Mouse (Mus musculus) neural tube, embryonic 12.5 days (tissue): ENCODE measurements at regions not wholly inside any gene's neighbourhood (a gene's known extent, or its start where the extent isn't known, plus 50 kb on each side); places are given as distances from the start of the nearest gene placed in this dataset.

ENCODE experiments used
- ATAC-seq: fragments of 200-750 bp; cut with Nextera tagmentation; 2 replicates; pipeline ENCODE4 v1.8.0; 2017; ENCODE audit warnings: low read depth, mild to moderate bottlenecking, moderate TSS enrichment, moderate library complexity; ENCODE audit not compliant: low FRiP score
- H3K27ac ChIP-seq: fragments of 300-500 bp; sonication (generic); 2 replicates; pipeline ENCODE4 v1.5.1; 2016
- H3K27me3 ChIP-seq: fragments of 300-500 bp; sonication (generic); replicated peaks from 2 replicates; pipeline ENCODE4 v1.6.1; 2016; ENCODE audit warnings: mild to moderate bottlenecking
- H3K36me3 ChIP-seq: fragments of 300-500 bp; sonication (generic); 2 replicates; pipeline ENCODE4 v1.6.1; 2016; ENCODE audit warnings: mild to moderate bottlenecking
- H3K4me1 ChIP-seq: fragments of 300-500 bp; sonication (generic); 2 replicates; pipeline ENCODE4 v1.6.1; 2016
- H3K4me2 ChIP-seq: fragments of 300-500 bp; sonication (generic); replicated peaks from 2 replicates; pipeline ENCODE4 v1.6.1; 2016; ENCODE audit warnings: mild to moderate bottlenecking
- H3K4me3 ChIP-seq: fragments of 300-500 bp; sonication (generic); 2 replicates; pipeline ENCODE4 v1.5.1; 2016
- H3K9ac ChIP-seq: fragments of 300-500 bp; sonication (generic); 2 replicates; pipeline ENCODE4 v1.6.1; 2016; ENCODE audit warnings: mild to moderate bottlenecking
- H3K9me3 ChIP-seq: fragments of 300-500 bp; sonication (generic); 2 replicates; pipeline ENCODE4 v1.6.1; 2016; ENCODE audit warnings: mild to moderate bottlenecking
- WGBS: fragments of 180-500 bp; shearing (Covaris S2); methylation state at CpG from one replicate; pipeline ENCODE4 v1.1.7; 2016; 5-methylcytosine and 5-hydroxymethylcytosine counted together

DNA sequence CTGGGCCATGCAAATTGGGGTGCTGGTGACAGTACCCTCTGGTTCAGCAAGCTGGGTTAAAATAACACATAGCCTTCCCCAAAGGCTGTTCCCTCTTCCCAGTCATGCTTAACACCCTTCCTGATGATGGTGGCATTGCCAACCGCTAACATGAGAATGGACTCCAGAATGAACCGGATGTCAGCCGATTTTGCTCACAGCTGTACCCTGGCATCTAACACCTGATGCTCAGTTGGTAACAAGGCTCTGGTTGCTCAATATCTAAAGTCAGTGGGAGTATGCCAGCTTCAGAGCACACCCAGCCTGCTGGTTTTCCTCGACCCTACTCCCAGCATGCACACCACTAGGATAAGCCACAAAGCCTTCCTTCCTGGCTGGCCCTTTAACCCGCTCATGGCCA lies 164.6 kb upstream of the Nfe2l3 start:
- WGBS: 90% methylated on average over 5 of the region's 5 CpGs
- Histone ChIP-seq H3K9me3 (no peaks in the 10 kb centered on the region), H3K9ac (no peak overlapping the region), H3K4me3 (no peak overlapping the region), H3K27ac (no peak overlapping the region), H3K27me3 (peaks cover 11% of the 10 kb centered on the region), H3K36me3 (no peaks in the 10 kb centered on the region), H3K4me1 (peaks cover 10% of the 10 kb centered on the region), H3K4me2 (no peak overlapping the region)
- ATAC-seq: no peak

DNA sequence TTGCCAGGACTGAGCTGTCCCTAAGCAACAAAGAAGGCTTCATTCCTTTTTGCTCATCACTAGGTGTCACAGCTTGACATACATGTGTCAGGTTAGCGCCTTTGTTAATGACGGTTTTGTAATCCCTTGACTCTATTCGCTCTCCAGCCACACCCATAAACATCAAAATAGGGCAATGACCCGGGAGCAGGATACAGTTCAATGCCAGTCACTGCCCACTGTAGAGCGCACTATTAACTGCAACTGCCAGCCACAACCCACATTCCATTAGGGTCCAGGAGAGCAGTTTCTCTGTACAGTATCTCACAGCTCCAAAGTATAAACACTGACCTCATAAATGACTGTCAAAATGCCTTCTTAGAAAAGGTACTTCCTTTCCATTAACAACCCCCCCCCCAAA lies 163.5 kb upstream of the Nfe2l3 start:
- Histone ChIP-seq H3K9me3 (no peaks in the 10 kb centered on the region), H3K9ac (no peak overlapping the region), H3K27me3 (peaks cover 8% of the 10 kb centered on the region), H3K4me3 (no peak overlapping the region), H3K36me3 (no peaks in the 10 kb centered on the region), H3K4me1 (peaks cover 10% of the 10 kb centered on the region), H3K27ac (no peak overlapping the region), H3K4me2 (no peak overlapping the region)
- no peak for ATAC-seq
- 82% methylated on average over 5 of the region's 5 CpGs for WGBS

DNA sequence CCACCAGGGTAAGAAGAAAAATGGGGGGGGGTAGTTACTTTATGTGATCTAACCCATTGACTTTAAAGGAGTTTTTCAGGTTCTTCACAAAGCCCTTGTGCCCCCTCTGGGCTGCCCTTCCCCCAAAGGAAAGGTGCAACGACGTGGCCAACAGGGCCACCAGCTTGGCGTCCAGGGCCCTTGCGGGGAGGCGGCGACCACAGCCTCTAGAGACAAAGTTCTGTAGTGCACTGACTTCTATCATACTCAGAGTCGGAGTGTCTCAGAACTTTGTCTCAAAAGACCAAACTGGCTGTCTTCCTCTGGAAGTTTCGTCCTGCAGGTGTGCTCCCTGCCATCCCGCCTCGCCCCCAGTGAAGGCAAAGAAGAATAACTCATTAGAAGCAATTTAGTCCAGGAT lies 162.9 kb upstream of the Nfe2l3 start:
- Histone ChIP-seq H3K27ac (no peak overlapping the region), H3K9me3 (no peaks in the 10 kb centered on the region), H3K9ac (0 out of 2 replicates have a peak overlapping the region, but pooled peaks have one; percentile 52), H3K4me2 (peak overlapping the region; percentile 87), H3K4me3 (peak overlapping the region; percentile 50), H3K36me3 (no peaks in the 10 kb centered on the region), H3K27me3 (peaks cover 8% of the 10 kb centered on the region), H3K4me1 (peaks cover 10% of the 10 kb centered on the region)
- no peak for ATAC-seq
- 27% methylated on average over 10 of the region's 10 CpGs for WGBS

DNA sequence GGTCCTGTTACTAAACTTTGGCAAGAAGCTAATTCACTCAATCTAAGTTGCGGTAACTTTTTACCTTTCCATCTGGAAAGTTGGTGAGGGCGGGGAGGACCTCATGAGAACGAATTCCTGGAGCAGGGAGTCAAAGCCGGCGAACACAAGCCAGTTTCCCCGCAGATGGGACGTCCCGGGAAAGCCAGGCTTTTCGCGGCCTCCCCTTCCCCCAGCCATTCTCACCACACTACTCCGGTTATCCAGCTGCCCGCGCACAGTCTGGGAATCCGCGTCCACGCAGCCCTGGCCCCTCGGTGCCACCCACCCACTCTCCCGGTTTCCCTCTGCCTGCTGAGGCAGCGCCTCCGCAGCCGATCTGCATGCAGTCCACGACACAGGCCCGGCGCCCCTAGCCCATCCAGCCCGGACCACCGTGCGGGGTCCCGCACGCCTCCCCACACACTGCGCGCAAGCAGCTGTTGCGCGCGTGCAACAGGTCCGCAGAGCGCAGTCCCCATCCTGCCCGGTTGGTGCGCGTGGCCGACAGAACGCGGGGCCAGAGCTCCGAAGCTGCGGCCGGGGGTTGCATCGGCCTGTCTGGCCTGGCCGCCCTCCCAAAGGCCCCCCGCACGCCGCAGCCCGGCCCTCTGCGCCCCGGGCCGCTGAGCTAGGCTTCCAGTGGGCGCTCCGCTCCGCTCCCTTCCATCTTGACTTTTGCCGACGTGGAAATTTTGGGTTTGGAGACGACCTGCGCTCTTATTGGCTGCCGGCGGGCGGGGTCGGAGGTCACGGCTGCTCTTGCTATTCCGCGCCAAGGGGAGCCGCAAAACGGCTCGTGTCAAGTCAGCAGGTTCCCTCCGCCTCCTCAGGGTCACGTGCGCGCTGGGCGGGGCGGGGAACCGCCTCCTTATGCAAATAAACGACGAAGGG lies 162.0 kb upstream of the Nfe2l3 start:
- Histone ChIP-seq H3K9me3 (no peaks in the 10 kb centered on the region), H3K4me2 (peak overlapping the region; percentile 87), H3K27ac (no peak overlapping the region), H3K27me3 (peaks cover 8% of the 10 kb centered on the region), H3K4me3 (peak overlapping the region; percentile 50), H3K36me3 (no peaks in the 10 kb centered on the region), H3K9ac (peak overlapping the region; percentile 52), H3K4me1 (peaks cover 10% of the 10 kb centered on the region)
- ATAC-seq: peak; percentile 87
- WGBS: under 1% methylated on average over 80 of the region's 80 CpGs

DNA sequence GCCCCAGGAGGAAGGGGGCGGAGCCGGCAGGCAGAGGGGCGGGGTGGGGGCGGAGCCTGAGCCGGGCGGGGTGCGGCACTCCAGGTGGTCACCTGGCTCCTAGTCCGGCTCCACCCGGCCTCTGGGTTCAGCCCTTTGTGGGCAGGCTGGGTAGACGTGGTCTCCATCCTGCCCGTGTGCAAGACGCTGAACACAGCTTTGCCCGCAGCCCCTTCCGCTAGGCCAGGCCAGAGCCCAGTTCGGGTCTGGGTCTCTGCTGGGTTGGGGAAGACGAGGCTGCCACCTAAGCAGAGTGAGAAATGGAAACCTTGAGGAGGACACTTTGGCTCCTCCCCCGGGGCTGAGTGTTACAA lies 161.4 kb upstream of the Nfe2l3 start:
- WGBS: 4% methylated on average over 17 of the region's 17 CpGs
- no peaks in the 10 kb centered on the region for H3K36me3 ChIP-seq
- no peak overlapping the region for H3K27ac ChIP-seq
- H3K4me3 ChIP-seq: peak overlapping the region; percentile 50
- H3K4me2 ChIP-seq: peak overlapping the region; percentile 87
- H3K9me3 ChIP-seq: no peaks in the 10 kb centered on the region
- peak; percentile 79; the same call in 1 of the 2 replicates for ATAC-seq
- peaks cover 10% of the 10 kb centered on the region for H3K4me1 ChIP-seq
- H3K9ac ChIP-seq: peak overlapping the region; percentile 52; the same call in 1 of the 2 replicates
- H3K27me3 ChIP-seq: peaks cover 8% of the 10 kb centered on the region

DNA sequence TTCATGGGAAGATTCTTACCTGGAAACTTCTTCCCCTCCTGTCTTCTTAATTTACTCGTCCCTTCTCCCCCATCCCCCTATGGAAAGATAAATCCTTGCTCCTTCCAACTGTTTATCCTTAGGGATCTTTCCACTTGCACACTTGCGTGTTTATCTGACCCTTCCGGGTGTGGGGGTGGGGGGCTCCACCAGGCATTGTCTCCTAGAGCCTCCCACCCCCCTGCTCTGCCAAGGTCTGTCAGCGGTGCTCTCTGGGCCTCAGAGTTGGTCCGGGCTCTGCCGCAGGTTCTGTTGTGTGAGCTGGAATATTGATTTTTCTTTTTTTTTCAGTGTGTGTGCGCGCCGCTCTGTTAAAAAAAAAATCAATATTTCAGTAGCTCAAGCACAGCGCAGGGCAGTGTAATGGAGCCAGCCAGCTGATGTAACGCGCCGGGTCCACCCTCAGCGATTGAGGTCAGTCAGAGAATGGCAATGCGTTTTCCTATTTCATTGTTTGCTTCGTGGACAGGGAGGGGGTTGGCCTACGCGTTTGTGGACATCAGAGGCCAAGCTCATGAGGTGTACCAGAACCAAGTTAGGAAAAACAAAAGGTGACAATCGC lies 160.2 kb upstream of the Nfe2l3 start:
- Histone ChIP-seq H3K4me1 (peaks cover 10% of the 10 kb centered on the region), H3K9ac (no peak overlapping the region), H3K9me3 (no peaks in the 10 kb centered on the region), H3K27me3 (peaks cover 8% of the 10 kb centered on the region), H3K27ac (no peak overlapping the region), H3K4me2 (no peak overlapping the region), H3K4me3 (no peak overlapping the region), H3K36me3 (no peaks in the 10 kb centered on the region)
- no peak for ATAC-seq
- 80% methylated on average over 19 of the region's 19 CpGs for WGBS

DNA sequence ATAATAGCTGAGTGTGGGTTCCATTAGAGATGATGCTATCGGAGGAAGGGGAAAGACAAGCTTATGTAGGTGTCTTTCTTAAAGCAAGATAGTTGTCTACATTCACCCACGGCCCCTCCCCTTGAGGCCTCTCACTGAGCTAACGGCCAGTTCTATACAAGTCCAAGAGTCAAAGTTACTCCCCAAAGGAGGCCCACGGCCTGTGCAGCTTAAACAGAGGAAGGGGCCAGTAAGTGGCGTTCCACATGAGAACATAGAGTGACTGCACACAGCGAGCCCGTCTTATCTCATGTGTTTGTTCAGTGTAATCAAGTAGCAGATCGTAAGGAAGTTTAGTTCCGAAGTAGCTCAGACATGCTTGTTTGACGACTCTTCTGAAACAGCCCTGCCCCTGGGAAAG lies 153.0 kb upstream of the Nfe2l3 start:
- 89% methylated on average over 10 of the region's 10 CpGs for WGBS
- H3K4me1 ChIP-seq: no peaks in the 10 kb centered on the region
- no peak overlapping the region for H3K4me2 ChIP-seq
- H3K27me3 ChIP-seq: no peaks in the 10 kb centered on the region
- H3K27ac ChIP-seq: no peak overlapping the region
- ATAC-seq: no peak
- no peak overlapping the region for H3K4me3 ChIP-seq
- H3K9ac ChIP-seq: no peak overlapping the region
- H3K9me3 ChIP-seq: no peaks in the 10 kb centered on the region
- no peaks in the 10 kb centered on the region for H3K36me3 ChIP-seq

DNA sequence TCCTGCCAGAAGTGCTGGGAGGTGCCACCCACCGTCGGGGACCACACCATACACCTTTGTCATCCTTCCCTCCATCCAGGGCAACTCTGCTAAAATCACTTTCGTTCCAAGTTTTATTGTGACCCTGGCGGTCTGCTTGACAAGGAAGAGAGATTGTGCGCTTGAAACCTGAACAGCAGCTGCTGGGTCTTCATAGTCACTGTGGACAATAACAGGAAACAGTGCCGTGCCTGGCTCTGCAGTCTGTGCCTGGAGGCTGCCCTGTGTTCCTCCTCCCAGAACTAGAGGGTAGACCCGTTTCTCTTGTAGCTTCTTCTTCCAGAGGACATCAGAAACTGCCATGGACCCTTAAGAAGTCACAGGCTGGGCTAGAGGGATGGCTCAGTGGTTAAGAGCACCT lies 152.2 kb upstream of the Nfe2l3 start:
- Histone ChIP-seq H3K4me1 (no peaks in the 10 kb centered on the region), H3K4me3 (no peak overlapping the region), H3K36me3 (no peaks in the 10 kb centered on the region), H3K4me2 (no peak overlapping the region), H3K27me3 (no peaks in the 10 kb centered on the region), H3K9me3 (no peaks in the 10 kb centered on the region), H3K9ac (no peak overlapping the region), H3K27ac (no peak overlapping the region)
- no peak for ATAC-seq
- 78% methylated on average over 7 of the region's 7 CpGs for WGBS

DNA sequence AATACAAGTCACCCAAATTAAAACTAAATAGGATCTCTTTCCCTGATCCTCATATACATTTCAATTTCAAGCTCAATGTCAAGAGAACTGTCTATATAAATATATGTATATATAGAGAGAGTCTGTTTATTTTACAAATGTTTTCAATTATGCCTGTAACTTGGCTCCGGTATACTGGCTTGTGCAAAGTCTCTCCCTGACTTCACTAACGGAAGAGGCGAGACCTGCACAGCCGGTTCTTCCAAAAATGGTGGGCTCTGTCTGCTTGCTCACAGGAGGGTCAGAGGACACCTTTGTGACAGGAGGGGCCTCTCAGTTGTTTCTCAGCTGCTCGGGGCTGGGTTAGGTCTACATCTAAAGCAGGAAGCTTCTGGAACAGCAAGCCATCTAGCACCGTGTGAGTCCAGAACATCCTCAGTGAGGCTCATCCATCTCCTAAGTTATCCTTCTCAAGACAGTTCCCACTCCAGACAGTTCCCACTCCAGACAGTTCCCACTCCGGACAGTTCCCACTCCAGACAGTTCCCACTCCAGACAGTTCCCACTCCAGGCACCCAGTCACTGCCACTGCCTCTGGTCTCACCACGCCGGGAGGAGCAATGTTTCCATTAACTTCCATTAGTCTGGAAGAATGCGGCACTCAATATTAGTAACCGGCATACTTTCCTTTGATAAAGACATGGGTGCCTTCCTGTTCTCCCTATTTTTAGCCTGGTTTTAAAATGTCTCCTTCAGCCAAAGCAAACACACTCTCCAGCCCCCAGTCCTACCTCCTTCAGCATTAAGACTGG lies 148.4 kb upstream of the Nfe2l3 start:
- no peak for ATAC-seq

DNA sequence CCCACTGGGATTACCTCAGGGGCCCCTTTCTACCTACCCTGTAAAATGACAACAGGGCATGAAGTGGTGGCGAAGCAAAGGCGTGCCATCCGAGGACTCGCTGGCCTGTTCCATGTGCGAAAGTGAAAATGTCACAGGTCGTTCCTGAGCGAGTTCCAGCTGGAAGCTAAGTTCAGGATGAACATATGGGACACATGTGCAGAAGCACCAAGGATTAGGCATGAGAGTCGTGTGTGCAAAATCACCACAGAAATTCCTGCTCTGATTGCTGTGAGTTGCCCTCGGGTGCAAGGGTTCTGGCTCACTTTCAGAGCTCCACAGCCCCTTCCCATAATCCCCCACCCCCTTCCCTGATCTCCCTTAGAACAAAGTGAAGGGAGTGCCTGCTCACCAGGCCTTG lies 147.6 kb upstream of the Nfe2l3 start:
- Histone ChIP-seq H3K4me1 (no peaks in the 10 kb centered on the region; the same call in 1 of the 2 replicates), H3K9ac (no peak overlapping the region), H3K27me3 (no peaks in the 10 kb centered on the region), H3K4me3 (no peak overlapping the region), H3K9me3 (no peaks in the 10 kb centered on the region), H3K36me3 (no peaks in the 10 kb centered on the region), H3K4me2 (no peak overlapping the region), H3K27ac (no peak overlapping the region)
- whole genome bisulfite sequencing: 83% methylated on average over 9 of the region's 9 CpGs
- ATAC-seq: no peak

More for the DNA sequence above, 148.4 kb upstream of the Nfe2l3 start:
- H3K9me3 ChIP-seq: no peaks in the 10 kb centered on the region
- no peaks in the 10 kb centered on the region for H3K36me3 ChIP-seq
- H3K4me3 ChIP-seq: no peak overlapping the region
- H3K4me1 ChIP-seq: no peaks in the 10 kb centered on the region; the same call in 1 of the 2 replicates
- no peak overlapping the region for H3K9ac ChIP-seq
- WGBS: 83% methylated on average over 11 of the region's 11 CpGs
- no peaks in the 10 kb centered on the region for H3K27me3 ChIP-seq
- H3K27ac ChIP-seq: no peak overlapping the region
- H3K4me2 ChIP-seq: no peak overlapping the region

DNA sequence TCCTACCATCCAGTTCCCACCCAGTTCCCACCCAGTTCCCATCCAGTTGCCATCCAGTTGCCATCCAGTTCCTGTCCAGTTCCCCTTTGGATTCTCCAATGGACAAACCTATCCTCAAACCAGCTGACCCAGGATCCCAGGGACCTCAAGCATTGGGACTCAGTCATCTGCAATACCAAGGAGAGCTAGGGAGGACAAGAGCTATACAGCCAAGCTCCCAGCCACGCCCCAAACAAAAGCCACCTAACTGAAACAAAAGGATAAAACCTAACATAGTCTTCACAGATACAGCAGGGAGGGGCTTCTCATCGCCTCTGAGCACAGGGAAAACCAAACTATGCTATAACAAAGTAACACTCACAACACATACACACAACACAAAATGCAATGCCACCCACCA lies 145.6 kb upstream of the Nfe2l3 start:
- Histone ChIP-seq H3K9me3 (no peaks in the 10 kb centered on the region), H3K27me3 (no peaks in the 10 kb centered on the region), H3K9ac (no peak overlapping the region), H3K4me3 (no peak overlapping the region), H3K4me1 (no peaks in the 10 kb centered on the region; the same call in 1 of the 2 replicates), H3K4me2 (no peak overlapping the region), H3K27ac (no peak overlapping the region), H3K36me3 (no peaks in the 10 kb centered on the region)
- WGBS: 72% methylated on average over 2 of the region's 2 CpGs
- no peak for ATAC-seq

DNA sequence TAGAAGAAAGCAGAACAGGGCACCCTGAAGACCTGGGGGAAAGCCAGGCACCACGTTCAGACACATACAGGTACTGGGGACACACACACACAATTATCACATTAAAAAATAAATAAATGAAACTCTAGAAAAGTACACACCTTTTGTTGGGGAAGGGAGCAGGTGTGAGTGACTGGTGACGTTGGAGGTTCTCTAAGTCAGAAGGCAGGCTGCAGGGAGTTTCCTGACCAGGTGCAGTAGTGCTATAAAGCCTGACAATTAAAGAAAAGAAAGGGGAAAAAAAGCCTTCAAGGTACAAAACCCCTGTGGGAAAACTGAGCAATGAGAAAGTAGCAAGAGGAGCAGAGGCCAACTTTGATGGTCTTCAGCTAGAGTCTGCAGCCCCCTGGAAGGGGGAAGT lies 145.1 kb upstream of the Nfe2l3 start:
- Histone ChIP-seq H3K27ac (no peak overlapping the region), H3K27me3 (no peaks in the 10 kb centered on the region), H3K9me3 (no peaks in the 10 kb centered on the region), H3K4me2 (no peak overlapping the region), H3K4me1 (no peaks in the 10 kb centered on the region; the same call in 1 of the 2 replicates), H3K4me3 (no peak overlapping the region), H3K9ac (no peak overlapping the region), H3K36me3 (no peaks in the 10 kb centered on the region)
- no peak for ATAC-seq
- 58% methylated on average over 2 of the region's 2 CpGs for WGBS
